Mouse (Mus musculus) heart, embryonic 10.5 days (tissue): ENCODE data around the gene Gm4907. TPM values are rescaled to one million over a fixed set of nuclear protein-coding genes. Genes with fewer than 3 reads are reported as not detected.
"Not testable (repeated sequence)": the region's sequence is repeated elsewhere in the genome, so short reads cannot be mapped to it uniquely, and the experiment has no call there.

Experiments
- DNase-seq: peaks from one replicate; pipeline ENCODE4 v3.0.0-alpha.2; 2017; ENCODE audit warnings: low spot score
- H3K27ac ChIP-seq: fragments of 300-500 bp; sonication (generic); 2 replicates; pipeline ENCODE4 v1.5.1; 2016; ENCODE audit warnings: mild to moderate bottlenecking
- H3K27me3 ChIP-seq: fragments of 300-500 bp; sonication (generic); 2 replicates; pipeline ENCODE4 v1.6.1; 2016; ENCODE audit warnings: mild to moderate bottlenecking; ENCODE audit not compliant: poor library complexity, insufficient read depth, severe bottlenecking
- H3K36me3 ChIP-seq: fragments of 300-500 bp; sonication (generic); 2 replicates; pipeline ENCODE4 v1.6.1; 2016; ENCODE audit warnings: mild to moderate bottlenecking, moderate library complexity
- H3K4me1 ChIP-seq: fragments of 300-500 bp; sonication (generic); 2 replicates; pipeline ENCODE4 v1.6.1; 2016; ENCODE audit warnings: mild to moderate bottlenecking
- H3K4me3 ChIP-seq: fragments of 300-500 bp; sonication (generic); 2 replicates; pipeline ENCODE4 v1.5.1; 2016; ENCODE audit warnings: mild to moderate bottlenecking, moderate library complexity
- H3K9me3 ChIP-seq: fragments of 300-500 bp; sonication (generic); 2 replicates; pipeline ENCODE4 v1.6.1; 2016; ENCODE audit warnings: mild to moderate bottlenecking, moderate library complexity
- WGBS: fragments of 180-500 bp; shearing (Covaris S2); methylation state at CpG from one replicate; pipeline ENCODE4 v1.1.7; 2016; 5-methylcytosine and 5-hydroxymethylcytosine counted together
- polyA plus RNA-seq: library from polyadenylated mRNA; unstranded; fragments of >200 nt; fragmentation: Nextera tagmentation; extraction: Ambion mirVana; gene quantifications from 2 replicates; pipeline ENCODE4 v1.2.1, GENCODE M21; 2016

The Gm4907 gene
- polyA plus RNA-seq, result not detected in 2 replicates

- H3K4me3 ChIP-seq, H3K36me3 ChIP-seq, H3K9me3 ChIP-seq, H3K27me3 ChIP-seq, DNase-seq, H3K4me1 ChIP-seq, H3K27ac ChIP-seq: not testable (repeated sequence)
- 61% methylated on average over 2 of the region's 2 CpGs for WGBS
Observed at GRCm38 (mm10) chrX:23882253-23882652, at the start of gene Gm4907. Gene Gm4907 (plus strand): TSS chrX:23882553.

- H3K4me3 ChIP-seq, H3K27me3 ChIP-seq, DNase-seq, H3K4me1 ChIP-seq, H3K9me3 ChIP-seq, H3K27ac ChIP-seq, H3K36me3 ChIP-seq: not testable (repeated sequence)
- 81% methylated on average over 11 of the region's 11 CpGs for WGBS
Observed at GRCm38 (mm10) chrX:23833784-23834183, 48.6 kb upstream of the Gm4907 start.

- Histone ChIP-seq H3K27me3 (no peaks in the 10 kb centered on the region), H3K27ac (no peak overlapping the region), H3K9me3 (no peaks in the 10 kb centered on the region), H3K4me1 (no peaks in the 10 kb centered on the region), H3K36me3 (no peaks in the 10 kb centered on the region), H3K4me3 (no peak overlapping the region)
- DNase-seq, result no peak
- WGBS, result 85% methylated on average over 1 of the region's 1 CpGs
Observed at GRCm38 (mm10) chrX:23840921-23841320, 41.4 kb upstream of the Gm4907 start.

DNA sequence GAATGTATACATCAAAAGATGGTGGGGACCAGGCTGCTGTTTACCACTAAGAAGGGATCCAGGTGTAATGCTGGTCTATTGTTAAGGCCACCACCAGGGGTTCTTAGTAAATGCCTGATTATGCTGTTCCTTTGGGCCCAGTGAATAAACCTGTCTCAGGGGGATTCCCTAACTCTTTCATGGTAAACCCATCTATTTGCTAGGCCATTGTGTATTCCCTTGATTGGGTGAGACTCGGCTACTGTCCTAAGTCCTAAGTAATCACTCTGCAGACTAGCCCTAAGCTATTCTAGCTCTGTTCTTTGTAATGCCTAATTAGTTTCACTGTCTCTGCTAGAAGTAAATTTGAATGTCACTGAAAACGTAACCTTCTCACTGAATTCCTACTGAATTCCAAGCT, 71.8 kb downstream of the Gm4907 start:
- Histone ChIP-seq H3K27ac (no peak overlapping the region), H3K27me3 (no peaks in the 10 kb centered on the region), H3K4me3 (no peak overlapping the region), H3K9me3 (no peaks in the 10 kb centered on the region; the same call in 1 of the 2 replicates), H3K4me1 (no peaks in the 10 kb centered on the region), H3K36me3 (no peaks in the 10 kb centered on the region)
- DNase-seq, result no peak
- 74% methylated on average over 2 of the region's 2 CpGs for WGBS

Other genes with a start within 250 kb of the Gm4907 start
- gene Wdr44, start 189.5 kb upstream of the Gm4907 start, polyA plus RNA-seq, result 5.7 and 6.3 TPM in 2 replicates
- gene Gm4985, start 76.4 kb downstream of the Gm4907 start, polyA plus RNA-seq, result not detected in 2 replicates